Mouse (Mus musculus): ENCODE data around the gene Anapc10. TPM values are rescaled to one million over a fixed set of nuclear protein-coding genes. Genes with fewer than 3 reads are reported as not detected.

The Anapc10 gene
- polyA plus RNA-seq (2014; fragmentation: Illumina TruSeq; extraction: RNeasy Lipid Tissue Mini Kit (QIAGEN cat#74804); ENCODE audit: low read depth, low replicate concordance) = 13.0 TPM

GRCm38 (mm10) chr8:79711064-79711961 lies at the start of gene Anapc10, which contains the start of gene Abce1:
Anapc10 (plus strand) TSS chr8:79711820.
Abce1 (minus strand) TSS chr8:79711740.

Other genes starting within 250 kb of the Anapc10 start
- 19.6 TPM for gene Otud4, start 72.2 kb upstream of the Anapc10 start, polyA plus RNA-seq (2014; fragmentation: Illumina TruSeq; extraction: RNeasy Lipid Tissue Mini Kit (QIAGEN cat#74804); ENCODE audit: low read depth, low replicate concordance)
- 38.1 TPM for gene Abce1, start 80 bp upstream of the Anapc10 start, polyA plus RNA-seq (2014; fragmentation: Illumina TruSeq; extraction: RNeasy Lipid Tissue Mini Kit (QIAGEN cat#74804); ENCODE audit: low read depth, low replicate concordance)